Mouse (Mus musculus) thymus, adult 2 months (tissue): ENCODE measurements at regions not wholly inside any gene's neighbourhood (a gene's known extent, or its start where the extent isn't known, plus 50 kb on each side); places are given as distances from the start of the nearest gene placed in this dataset.

Source experiments
- CTCF ChIP-seq: fragments of 200-500 bp; IDR thresholded peaks from 2 replicates; pipeline ENCODE4 v1.5.1; 2012; ENCODE audit warnings: mild to moderate bottlenecking, control low read depth, low read length, moderate library complexity, borderline replicate concordance; ENCODE audit not compliant: control insufficient read depth, poor library complexity, insufficient read depth; ENCODE audit errors: extremely low read depth
- POLR2A ChIP-seq: fragments of 200-500 bp; IDR thresholded peaks from 2 replicates; pipeline ENCODE4 v1.6.1; 2012; ENCODE audit warnings: mild to moderate bottlenecking, low read length, control low read depth, moderate library complexity; ENCODE audit not compliant: control insufficient read depth, poor library complexity, insufficient read depth; ENCODE audit errors: extremely low read depth

GRCm38 (mm10) chr11:79749141-79749540 is 158.1 kb downstream of the Rab11fip4 start:
- TF ChIP-seq POLR2A (no peak), CTCF (no peak)
